Mouse (Mus musculus): ENCODE results near the gene Golga4. TPM values are rescaled to one million over a fixed set of nuclear protein-coding genes. Genes with fewer than 3 reads are reported as not detected.
A peak's percentile ranks its signal among the peaks of the same experiment; 100 is the strongest.

Gene Golga4
- 48.5 and 48.7 TPM in 2 replicates for polyA plus RNA-seq (2014; fragmentation: Nextera tagmentation; extraction: Ambion mirVana)

DNA sequence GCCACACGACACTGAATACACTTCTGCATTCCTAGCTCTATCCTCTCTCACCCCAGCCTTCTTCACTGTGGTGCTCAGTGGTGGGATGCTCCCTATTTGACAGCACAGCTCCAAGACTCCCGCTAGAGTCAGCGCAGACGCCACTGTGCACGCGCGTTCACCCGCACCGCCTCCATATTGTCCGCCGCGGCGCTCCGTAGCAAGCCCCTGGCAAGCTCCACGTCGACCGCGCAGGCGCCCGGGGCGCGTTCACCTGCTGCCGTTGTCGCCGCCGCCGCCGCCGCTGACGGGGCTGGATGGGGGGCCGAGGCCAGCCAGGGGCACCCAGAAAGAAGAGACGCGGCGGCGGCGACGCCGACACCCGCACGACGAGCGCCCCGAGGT is at the start of gene Golga4:
Golga4 (plus strand) TSS at position 248 of the 384 bp plus-strand sequence.
- peak within 1 kb of the TSS; percentile 94 for H3K9ac ChIP-seq (ENCODE audit: low read length)
- under 1% methylated on average over 36 of the region's 43 CpGs for WGBS
- no peaks in the 10 kb centered on the region for H3K36me3 ChIP-seq (ENCODE audit: control insufficient read depth, insufficient read depth, low read length)
- peak within 1 kb of the TSS; percentile 94 for H3K4me3 ChIP-seq (ENCODE audit: low read depth, low read length)
- peak within 1 kb of the TSS; percentile 35; the same call in 1 of the 2 replicates for H3K27ac ChIP-seq (ENCODE audit: low read depth, low read length)
- H3K4me2 ChIP-seq: peak within 1 kb of the TSS; percentile 99
- DNase-seq (ENCODE audit: low spot score, missing footprints) (peak; percentile 97), ATAC-seq (ENCODE audit: low FRiP score) (peak; percentile 93)
- no peaks in the 10 kb centered on the region for H3K9me3 ChIP-seq (ENCODE audit: control insufficient read depth, low read length)
- H3K4me1 ChIP-seq (ENCODE audit: control insufficient read depth, insufficient read depth, low read length): peaks cover 18% of the 10 kb centered on the region
- no peaks in the 10 kb centered on the region for H3K27me3 ChIP-seq (ENCODE audit: control insufficient read depth, insufficient read depth, low read length)

DNA sequence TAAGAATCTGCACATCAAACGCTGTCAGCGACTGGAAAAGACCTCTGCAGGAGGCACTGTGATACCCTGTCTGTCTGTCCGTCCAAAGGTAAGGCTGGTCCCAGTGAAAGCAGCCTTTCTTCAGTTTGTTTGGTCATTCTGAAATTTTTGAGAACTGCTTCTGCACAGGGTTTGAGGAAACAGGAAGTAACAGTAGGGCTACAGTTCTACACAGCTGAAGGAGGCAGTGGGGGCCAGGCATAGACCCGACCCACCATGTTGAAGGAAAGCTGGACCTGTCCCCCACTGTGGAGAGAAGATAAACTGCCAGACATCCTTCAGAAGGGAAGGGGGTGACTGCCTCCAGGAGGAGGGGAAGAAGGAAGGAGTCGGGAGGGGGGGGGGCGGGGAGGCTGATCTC is 49.7 kb upstream of the Golga4 start:
- WGBS: 42% methylated on average over 6 of the region's 6 CpGs
- ATAC-seq (ENCODE audit: low FRiP score) (no peak), DNase-seq (ENCODE audit: low spot score, missing footprints) (no peak)
- Histone ChIP-seq H3K27ac (ENCODE audit: low read depth, low read length) (no peak overlapping the region), H3K4me1 (ENCODE audit: control insufficient read depth, insufficient read depth, low read length) (no peaks in the 10 kb centered on the region), H3K4me3 (ENCODE audit: low read depth, low read length) (no peak overlapping the region), H3K9me3 (ENCODE audit: control insufficient read depth, low read length) (no peaks in the 10 kb centered on the region), H3K36me3 (ENCODE audit: control insufficient read depth, insufficient read depth, low read length) (no peaks in the 10 kb centered on the region), H3K27me3 (ENCODE audit: control insufficient read depth, insufficient read depth, low read length) (no peaks in the 10 kb centered on the region), H3K9ac (ENCODE audit: low read length) (no peak overlapping the region), H3K4me2 (no peak overlapping the region)

DNA sequence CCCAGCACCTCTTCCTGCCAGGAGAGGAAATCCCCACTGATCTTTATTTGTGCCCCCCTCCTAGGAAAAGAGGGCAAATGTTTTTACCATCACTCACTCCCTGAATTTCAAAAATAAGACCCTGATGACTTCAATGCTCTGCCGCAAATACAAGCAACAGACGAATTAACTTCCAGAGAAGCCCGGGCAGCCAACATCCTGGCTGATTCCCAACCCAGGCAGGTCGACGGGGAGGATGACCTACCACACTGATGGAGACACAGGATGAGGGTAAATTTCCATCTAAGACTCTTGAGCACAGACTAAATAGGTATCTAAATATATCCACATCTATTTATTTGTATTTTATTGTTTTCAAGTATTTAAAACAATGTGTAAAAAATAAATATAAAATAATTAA is 48.0 kb upstream of the Golga4 start:
- no peak overlapping the region for H3K27ac ChIP-seq (ENCODE audit: low read depth, low read length)
- no peak overlapping the region for H3K4me3 ChIP-seq (ENCODE audit: low read depth, low read length)
- DNase-seq (ENCODE audit: low spot score, missing footprints) (no peak), ATAC-seq (ENCODE audit: low FRiP score) (no peak)
- H3K9ac ChIP-seq (ENCODE audit: low read length): no peak overlapping the region
- 25% methylated on average over 5 of the region's 5 CpGs for WGBS
- H3K36me3 ChIP-seq (ENCODE audit: control insufficient read depth, insufficient read depth, low read length): no peaks in the 10 kb centered on the region
- no peaks in the 10 kb centered on the region for H3K4me1 ChIP-seq (ENCODE audit: control insufficient read depth, insufficient read depth, low read length)
- no peaks in the 10 kb centered on the region for H3K27me3 ChIP-seq (ENCODE audit: control insufficient read depth, insufficient read depth, low read length)
- H3K9me3 ChIP-seq (ENCODE audit: control insufficient read depth, low read length): no peaks in the 10 kb centered on the region
- no peak overlapping the region for H3K4me2 ChIP-seq

DNA sequence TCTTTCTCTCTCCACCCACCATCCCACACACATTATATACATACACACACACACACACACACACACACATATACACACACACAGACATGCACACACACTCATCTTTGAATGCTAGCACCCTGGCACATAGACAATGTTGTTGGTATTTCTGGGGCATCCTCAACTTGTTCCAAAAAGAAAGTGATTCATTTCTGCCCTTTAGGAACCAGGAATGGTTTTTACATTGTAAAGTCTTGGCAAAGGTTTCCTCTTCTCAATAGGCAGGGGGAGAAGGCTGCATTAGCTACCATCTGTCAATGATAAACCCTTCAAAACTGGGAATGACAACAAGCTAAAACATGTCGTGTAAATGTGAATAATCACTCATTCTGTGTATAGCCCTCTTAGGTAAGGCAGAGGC is 42.0 kb upstream of the Golga4 start:
- Histone ChIP-seq H3K4me1 (ENCODE audit: control insufficient read depth, insufficient read depth, low read length) (peaks cover 6% of the 10 kb centered on the region; the same call in 1 of the 2 replicates), H3K36me3 (ENCODE audit: control insufficient read depth, insufficient read depth, low read length) (no peaks in the 10 kb centered on the region), H3K27me3 (ENCODE audit: control insufficient read depth, insufficient read depth, low read length) (peaks cover 10% of the 10 kb centered on the region), H3K27ac (ENCODE audit: low read depth, low read length) (no peak overlapping the region), H3K9me3 (ENCODE audit: control insufficient read depth, low read length) (no peaks in the 10 kb centered on the region), H3K4me3 (ENCODE audit: low read depth, low read length) (no peak overlapping the region), H3K9ac (ENCODE audit: low read length) (no peak overlapping the region), H3K4me2 (no peak overlapping the region)
- DNase-seq (ENCODE audit: low spot score, missing footprints) (no peak), ATAC-seq (ENCODE audit: low FRiP score) (no peak)
- 89% methylated on average over 1 of the region's 1 CpGs for WGBS

DNA sequence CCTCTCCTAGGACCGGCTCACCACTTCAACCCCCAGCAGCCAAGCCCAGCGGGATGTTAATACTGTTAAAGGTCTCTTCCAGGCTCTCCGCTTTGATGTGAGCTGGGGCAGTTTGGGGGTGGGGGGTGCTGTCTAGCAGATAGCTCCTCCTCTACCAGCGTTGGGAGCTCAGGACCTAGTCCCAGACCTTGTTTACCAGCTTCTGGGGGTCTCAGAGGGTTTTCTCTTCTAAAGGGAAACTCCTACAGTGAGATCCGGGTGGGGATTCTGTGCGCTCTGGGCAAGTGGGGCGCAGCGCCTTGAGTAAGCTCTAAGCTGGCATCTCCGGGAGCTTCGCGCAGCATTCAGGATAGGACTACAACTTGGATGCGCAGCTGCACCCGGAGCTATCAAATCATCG is 37.8 kb upstream of the Golga4 start:
- DNase-seq (ENCODE audit: low spot score, missing footprints): peak; percentile 91
- Histone ChIP-seq H3K9ac (ENCODE audit: low read length) (no peak overlapping the region), H3K9me3 (ENCODE audit: control insufficient read depth, low read length) (no peaks in the 10 kb centered on the region), H3K27ac (ENCODE audit: low read depth, low read length) (no peak overlapping the region), H3K36me3 (ENCODE audit: control insufficient read depth, insufficient read depth, low read length) (no peaks in the 10 kb centered on the region), H3K27me3 (ENCODE audit: control insufficient read depth, insufficient read depth, low read length) (peaks cover 36% of the 10 kb centered on the region), H3K4me2 (no peak overlapping the region), H3K4me1 (ENCODE audit: control insufficient read depth, insufficient read depth, low read length) (peaks cover 6% of the 10 kb centered on the region; the same call in 1 of the 2 replicates), H3K4me3 (ENCODE audit: low read depth, low read length) (no peak overlapping the region)
- ATAC-seq (ENCODE audit: low FRiP score): no peak
- WGBS: under 1% methylated on average over 14 of the region's 14 CpGs

DNA sequence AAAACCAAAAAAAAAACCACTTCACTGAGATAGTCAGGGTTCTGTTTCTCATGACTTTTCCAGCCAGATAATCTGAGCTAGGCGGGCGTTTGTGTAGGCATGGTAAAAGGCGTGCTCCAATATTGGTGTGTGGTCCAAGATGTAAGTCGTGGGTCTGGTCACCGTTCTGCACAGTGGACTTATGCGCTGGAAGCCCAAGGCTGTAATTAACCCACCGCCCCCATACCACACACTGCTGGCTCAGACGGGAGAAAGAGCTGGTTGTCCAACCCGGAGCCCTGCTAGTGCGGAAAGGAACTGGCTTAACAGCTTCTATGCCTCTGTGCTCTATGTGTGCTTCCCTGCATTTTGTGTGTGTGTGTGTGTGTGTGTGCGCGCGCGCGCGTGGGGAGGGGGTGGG is 36.8 kb upstream of the Golga4 start:
- ATAC-seq (ENCODE audit: low FRiP score) (no peak), DNase-seq (ENCODE audit: low spot score, missing footprints) (peak; percentile 90)
- Histone ChIP-seq H3K4me1 (ENCODE audit: control insufficient read depth, insufficient read depth, low read length) (peaks cover 6% of the 10 kb centered on the region; the same call in 1 of the 2 replicates), H3K36me3 (ENCODE audit: control insufficient read depth, insufficient read depth, low read length) (no peaks in the 10 kb centered on the region), H3K9ac (ENCODE audit: low read length) (no peak overlapping the region), H3K9me3 (ENCODE audit: control insufficient read depth, low read length) (no peaks in the 10 kb centered on the region), H3K27ac (ENCODE audit: low read depth, low read length) (no peak overlapping the region), H3K4me2 (no peak overlapping the region), H3K4me3 (ENCODE audit: low read depth, low read length) (no peak overlapping the region), H3K27me3 (ENCODE audit: control insufficient read depth, insufficient read depth, low read length) (peaks cover 36% of the 10 kb centered on the region)
- WGBS: 5% methylated on average over 16 of the region's 16 CpGs

DNA sequence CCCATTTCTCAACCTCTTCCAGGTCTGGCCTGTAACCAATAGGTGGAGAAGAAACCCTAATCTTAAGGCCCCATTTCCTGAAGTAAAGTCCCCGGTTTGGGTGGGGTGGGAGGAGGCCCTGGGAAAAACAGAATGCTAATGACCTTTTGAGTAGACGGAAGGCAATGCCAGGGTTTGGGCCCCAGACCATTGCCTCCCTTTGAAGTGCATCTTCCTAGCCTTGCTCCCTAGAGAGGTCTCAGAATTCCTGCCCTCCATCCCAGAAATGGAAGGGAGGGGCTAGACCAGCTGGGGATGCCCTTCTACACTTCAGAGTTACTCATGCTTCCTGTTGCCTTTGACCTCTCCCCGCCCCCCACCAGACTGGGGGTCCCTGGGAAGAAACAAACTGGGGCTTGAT is 34.8 kb upstream of the Golga4 start:
- Histone ChIP-seq H3K36me3 (ENCODE audit: control insufficient read depth, insufficient read depth, low read length) (no peaks in the 10 kb centered on the region), H3K4me2 (no peak overlapping the region), H3K27ac (ENCODE audit: low read depth, low read length) (no peak overlapping the region), H3K9ac (ENCODE audit: low read length) (no peak overlapping the region), H3K4me3 (ENCODE audit: low read depth, low read length) (no peak overlapping the region), H3K27me3 (ENCODE audit: control insufficient read depth, insufficient read depth, low read length) (peaks cover 50% of the 10 kb centered on the region), H3K9me3 (ENCODE audit: control insufficient read depth, low read length) (no peaks in the 10 kb centered on the region), H3K4me1 (ENCODE audit: control insufficient read depth, insufficient read depth, low read length) (peaks cover 6% of the 10 kb centered on the region; the same call in 1 of the 2 replicates)
- ATAC-seq (ENCODE audit: low FRiP score) (no peak), DNase-seq (ENCODE audit: low spot score, missing footprints) (no peak)
- WGBS: 9% methylated on average over 3 of the region's 3 CpGs

DNA sequence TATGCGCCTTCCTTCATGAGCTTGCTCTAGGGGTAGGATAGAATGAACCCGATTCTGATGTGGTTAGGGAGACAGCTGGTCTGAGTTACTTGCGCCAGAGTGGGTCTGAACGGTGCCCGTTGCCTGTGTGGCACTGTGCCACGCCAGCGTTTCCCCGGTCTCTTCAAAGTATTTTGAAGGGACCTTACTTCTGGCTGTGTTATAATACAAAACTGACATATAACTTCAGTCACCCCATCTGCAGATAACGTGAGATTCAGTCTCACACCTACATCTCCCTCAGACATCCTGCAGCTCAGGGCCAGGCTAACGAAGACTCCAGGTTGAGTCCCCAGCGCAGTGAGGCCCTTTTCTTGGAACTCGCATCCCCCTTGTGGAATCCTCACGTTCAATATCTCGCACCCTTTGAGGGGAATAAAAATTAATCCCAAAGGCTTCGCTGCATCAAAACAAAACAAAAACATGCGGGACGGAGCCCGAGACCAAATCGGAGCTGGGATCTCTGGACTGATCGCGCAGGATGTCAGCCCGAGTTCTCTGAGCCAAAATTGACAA is 29.8 kb upstream of the Golga4 start:
- Histone ChIP-seq H3K27ac (ENCODE audit: low read depth, low read length) (no peak overlapping the region), H3K36me3 (ENCODE audit: control insufficient read depth, insufficient read depth, low read length) (no peaks in the 10 kb centered on the region), H3K27me3 (ENCODE audit: control insufficient read depth, insufficient read depth, low read length) (peaks cover 67% of the 10 kb centered on the region), H3K4me2 (peak overlapping the region; percentile 34), H3K4me3 (ENCODE audit: low read depth, low read length) (peak overlapping the region; percentile 19), H3K9ac (ENCODE audit: low read length) (no peak overlapping the region), H3K4me1 (ENCODE audit: control insufficient read depth, insufficient read depth, low read length) (peaks cover 15% of the 10 kb centered on the region), H3K9me3 (ENCODE audit: control insufficient read depth, low read length) (no peaks in the 10 kb centered on the region)
- no peak for ATAC-seq (ENCODE audit: low FRiP score)
- under 1% methylated on average over 22 of the region's 22 CpGs for WGBS
- peak; percentile 95 for DNase-seq (ENCODE audit: low spot score, missing footprints)

DNA sequence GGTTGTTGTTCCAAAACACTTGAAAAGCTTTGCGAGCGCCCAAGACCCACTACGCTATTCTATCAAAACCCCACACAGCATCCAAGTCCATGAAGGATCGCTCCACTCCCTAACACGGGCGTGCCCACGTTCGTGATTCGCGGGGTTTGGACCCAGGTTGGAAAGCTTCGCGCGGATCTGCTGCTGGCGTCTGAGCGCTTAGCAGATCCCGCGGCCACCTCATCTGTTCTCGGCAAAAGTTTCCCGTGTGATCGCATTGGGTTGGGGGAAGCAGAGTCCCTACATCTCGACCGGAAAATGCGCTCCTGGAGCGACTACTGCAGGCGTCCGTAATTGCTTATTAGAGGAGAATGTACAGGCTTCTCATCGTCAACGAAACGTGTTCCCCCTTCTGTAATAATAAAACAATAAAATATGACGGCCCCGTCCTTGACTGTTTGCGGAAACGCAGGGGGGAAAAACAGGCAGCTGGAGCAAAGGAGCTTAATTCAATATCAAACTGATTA is 29.2 kb upstream of the Golga4 start:
- Histone ChIP-seq H3K9me3 (ENCODE audit: control insufficient read depth, low read length) (no peaks in the 10 kb centered on the region), H3K4me1 (ENCODE audit: control insufficient read depth, insufficient read depth, low read length) (peaks cover 15% of the 10 kb centered on the region), H3K36me3 (ENCODE audit: control insufficient read depth, insufficient read depth, low read length) (no peaks in the 10 kb centered on the region), H3K4me2 (peak overlapping the region; percentile 34), H3K4me3 (ENCODE audit: low read depth, low read length) (peak overlapping the region; percentile 19), H3K27ac (ENCODE audit: low read depth, low read length) (no peak overlapping the region), H3K27me3 (ENCODE audit: control insufficient read depth, insufficient read depth, low read length) (peaks cover 70% of the 10 kb centered on the region), H3K9ac (ENCODE audit: low read length) (no peak overlapping the region)
- ATAC-seq (ENCODE audit: low FRiP score) (no peak), DNase-seq (ENCODE audit: low spot score, missing footprints) (peak; percentile 97)
- WGBS: under 1% methylated on average over 33 of the region's 33 CpGs
